Mouse (Mus musculus) embryonic stem cell, embryonic (primary cell): ENCODE measurements around the gene Ltb4r2.

ENCODE experiments used
- CTCF ChIA-PET, 4 experiments: fragments of 300-600 bp in 2 of 4; fragments of 350-600 bp in 2 of 4; sonication (Branson Sonifier 250); formaldehyde crosslinking; loops; one replicate each; lab custom pipeline; 2022; ENCODE audit warnings: inconsistent platforms in 2 of 4; lab: Charles Lee
- POLR2A ChIA-PET, 4 experiments: fragments of 300-600 bp in 2 of 4; fragments of 350-600 bp in 2 of 4; sonication (Branson Sonifier 250); formaldehyde crosslinking; loops; one replicate each; lab custom pipeline; 2022; ENCODE audit warnings: antibody characterized with exemption in 4 of 4, inconsistent platforms in 1 of 4; lab: Charles Lee

The Ltb4r2 gene

GRCm38 (mm10) chr14:55780736-55781135 is 19.5 kb downstream of the Ltb4r2 start:
- CTCF ChIA-PET: interaction anchor here in 2 of 4 experiments (0.8 to 2.3 kb wide), 24 partner anchors 8 to 534 kb away, joined by 3 to 14 read pairs (median 4); partner anchors contain the start of genes Ltb4r2 (in 2 of the 2), Mdp1 (in 1 of the 2) and Nfatc4 (in 1 of the 2)
- POLR2A ChIA-PET: interaction anchor here in 2 of 4 experiments (1.0 to 3.8 kb wide), 11 partner anchors 9 to 229 kb away, joined by 3 to 12 read pairs (median 3); partner anchors contain the start of genes Gmpr2 (in 1 of the 2), Nedd8 (in 1 of the 2) and Rabggta (in 1 of the 2)

DNA sequence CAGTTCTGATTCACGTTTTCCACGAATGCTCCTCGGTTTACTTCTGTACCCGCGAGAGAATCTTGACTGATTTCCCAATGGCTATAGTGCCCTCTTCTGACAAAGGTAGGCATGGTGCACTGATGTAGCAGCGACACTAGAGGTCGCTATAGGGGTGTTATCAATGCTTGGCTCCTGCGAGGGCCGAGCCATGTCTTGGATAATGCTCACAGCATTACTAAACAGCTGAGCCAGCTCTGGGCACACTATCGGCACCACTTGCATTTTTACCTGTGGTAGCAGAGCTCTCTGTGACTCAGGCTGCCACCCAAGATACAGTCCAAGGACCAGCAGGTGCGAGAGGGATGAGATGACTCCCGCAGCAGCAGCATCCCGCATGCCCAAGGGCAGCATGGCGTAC is 20.1 kb downstream of the Ltb4r2 start:
- ChIA-PET POLR2A (interaction anchor here in 2 of 4 experiments (0.9 to 3.8 kb wide), 12 partner anchors 10 to 230 kb away, joined by 3 to 12 read pairs (median 4); partner anchors contain the start of genes Gmpr2 (in 1 of the 2), Nedd8 (in 1 of the 2), Rabggta (in 1 of the 2) and Sdr39u1 (in 1 of the 2)), CTCF (interaction anchor here in 3 of 4 experiments (0.6 to 2.3 kb wide), 35 partner anchors 9 to 284 kb away, joined by 3 to 14 read pairs (median 3); partner anchors contain the start of genes Ltb4r2 (in 2 of the 3), Nfatc4 (in 1 of the 3), Psme2 (in 1 of the 3) and Rnf31 (in 1 of the 3))

- POLR2A ChIA-PET: interaction anchor here in 3 of 4 experiments (0.7 to 1.8 kb wide), 8 partner anchors 29 to 222 kb away, joined by 3 to 5 read pairs (median 4); partner anchors contain the start of genes A730061H03Rik (in 1 of the 3), Rabggta (in 1 of the 3) and Sdr39u1 (in 1 of the 3)
- CTCF ChIA-PET: interaction anchor here in 2 of 4 experiments (1.0 to 2.3 kb wide), 10 partner anchors 14 to 285 kb away, joined by 3 to 14 read pairs (median 4); partner anchors contain the start of gene Ltb4r2 (in 1 of the 2)
Measured at GRCm38 (mm10) chr14:55782361-55782960, 21.2 kb downstream of the Ltb4r2 start.

- POLR2A ChIA-PET: interaction anchor here in 2 of 4 experiments (0.5 to 1.8 kb wide), 8 partner anchors 52 to 1332 kb away, joined by 3 to 5 read pairs (median 3); partner anchors contain the start of genes A730061H03Rik (in 1 of the 2), Khnyn (in 1 of the 2), Rabggta (in 1 of the 2) and Thtpa (in 1 of the 2)
- CTCF ChIA-PET: interaction anchor here in 3 of 4 experiments (0.5 to 1.9 kb wide), 13 partner anchors 13 to 351 kb away, joined by 3 to 5 read pairs (median 3); partner anchors contain the start of genes A730061H03Rik (in 1 of the 3), Dhrs4 (in 1 of the 3), Gmpr2 (in 1 of the 3) and Nedd8 (in 1 of the 3)
Measured at GRCm38 (mm10) chr14:55783171-55783957, 22.1 kb downstream of the Ltb4r2 start.

- ChIA-PET POLR2A (interaction anchor here in 2 of 4 experiments (0.6 to 1.8 kb wide), 6 partner anchors 52 to 690 kb away, joined by 3 to 5 read pairs (median 3); partner anchors contain the start of genes A730061H03Rik (in 1 of the 2), Rabggta (in 1 of the 2) and Thtpa (in 1 of the 2)), CTCF (interaction anchor here in 3 of 4 experiments (0.8 to 1.9 kb wide), 12 partner anchors 13 to 287 kb away, joined by 3 to 5 read pairs (median 3); partner anchors contain the start of genes A730061H03Rik (in 1 of the 3), Gmpr2 (in 1 of the 3), Nedd8 (in 1 of the 3) and Nynrin (in 1 of the 3))
Measured at GRCm38 (mm10) chr14:55783958-55784235, 22.7 kb downstream of the Ltb4r2 start, which contains the start of gene Adcy4. TSS of gene Adcy4 (minus strand) at chr14:55784095.

DNA sequence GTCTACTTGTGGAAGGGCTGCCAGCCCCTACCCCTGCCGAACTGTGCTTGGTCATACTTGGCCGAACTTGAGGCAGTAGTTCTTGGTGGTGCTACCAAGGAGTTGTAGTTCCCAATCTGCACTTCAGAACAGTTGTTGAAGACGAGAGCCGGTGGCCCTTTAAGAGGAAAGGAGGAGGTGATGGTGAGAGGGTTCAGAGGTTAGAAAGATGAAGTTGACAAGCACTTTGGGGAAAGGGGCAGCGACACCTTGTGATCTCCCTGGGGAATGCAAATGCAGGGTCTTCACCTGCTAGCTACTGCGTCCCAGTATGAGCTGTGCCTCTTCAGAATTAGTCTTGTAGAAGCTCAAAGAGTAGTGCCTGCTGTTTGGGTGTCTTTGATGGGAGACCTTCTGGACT is 24.0 kb downstream of the Ltb4r2 start:
- POLR2A ChIA-PET: interaction anchor here in 2 of 4 experiments (0.6 to 2.3 kb wide), 6 partner anchors 17 to 344 kb away, joined by 3 to 7 read pairs (median 4); partner anchors contain the start of genes A730061H03Rik (in 1 of the 2) and Dcaf11 (in 1 of the 2)
- CTCF ChIA-PET: interaction anchor here in 3 of 4 experiments (0.6 to 1.3 kb wide), 8 partner anchors 38 to 926 kb away, joined by 3 to 6 read pairs (median 4); partner anchors contain the start of gene Tinf2 (in 1 of the 3)

GRCm38 (mm10) chr14:55787731-55788130 is 26.5 kb downstream of the Ltb4r2 start:
- ChIA-PET CTCF (interaction anchor here in 3 of 4 experiments (0.9 to 2.1 kb wide), 17 partner anchors 9 to 763 kb away, joined by 3 to 10 read pairs (median 4); partner anchors contain the start of genes Gmpr2 (in 1 of the 3) and Nedd8 (in 1 of the 3)), POLR2A (interaction anchor here (0.9 to 1.9 kb wide), 25 partner anchors 9 to 228 kb away, joined by 3 to 6 read pairs (median 4); partner anchors contain the start of genes Gmpr2 (in 2 of the 4), Ltb4r2 (in 2 of the 4), Nedd8 (in 2 of the 4) and Nfatc4 (in 2 of the 4))

- ChIA-PET POLR2A (interaction anchor here (0.6 to 1.9 kb wide), 27 partner anchors 9 to 228 kb away, joined by 3 to 6 read pairs (median 4); partner anchors contain the start of genes Gmpr2 (in 2 of the 4), Ltb4r2 (in 2 of the 4), Nedd8 (in 2 of the 4) and Nfatc4 (in 2 of the 4)), CTCF (interaction anchor here in 3 of 4 experiments (0.5 to 2.1 kb wide), 23 partner anchors 9 to 764 kb away, joined by 3 to 10 read pairs (median 3); partner anchors contain the start of genes Gmpr2 (in 1 of the 3), Nedd8 (in 1 of the 3), Nynrin (in 1 of the 3) and Tinf2 (in 1 of the 3))
Measured at GRCm38 (mm10) chr14:55788256-55789050, 27.2 kb downstream of the Ltb4r2 start, which contains the start of gene Ripk3. TSS of gene Ripk3 (minus strand) at chr14:55788865.

DNA sequence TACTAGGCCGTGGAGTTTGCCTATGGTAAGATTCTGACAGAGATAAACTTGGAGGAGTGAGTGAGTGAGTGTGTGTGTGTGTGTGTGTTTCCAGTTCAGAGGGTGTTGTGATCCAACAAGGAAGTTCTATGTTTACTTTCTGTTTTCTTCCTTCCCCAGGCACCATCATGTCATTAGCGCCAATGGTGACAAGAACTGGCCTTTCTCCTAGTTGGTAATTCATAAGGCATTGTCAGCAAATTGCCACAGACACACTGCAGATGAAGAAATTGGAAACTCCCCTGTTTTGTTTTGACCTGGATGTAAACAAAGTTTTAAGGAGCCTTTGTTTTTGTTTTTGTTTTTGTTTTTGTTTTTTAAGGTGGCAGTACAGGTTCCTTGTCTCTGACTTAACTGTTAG is 32.2 kb downstream of the Ltb4r2 start:
- POLR2A ChIA-PET: interaction anchor here in 1 of 4 experiments (1.4 kb wide), 1 partner anchor 113 kb away, joined by 3 read pairs; no protein-coding TSS in a partner anchor
- CTCF ChIA-PET: no interaction called here

DNA sequence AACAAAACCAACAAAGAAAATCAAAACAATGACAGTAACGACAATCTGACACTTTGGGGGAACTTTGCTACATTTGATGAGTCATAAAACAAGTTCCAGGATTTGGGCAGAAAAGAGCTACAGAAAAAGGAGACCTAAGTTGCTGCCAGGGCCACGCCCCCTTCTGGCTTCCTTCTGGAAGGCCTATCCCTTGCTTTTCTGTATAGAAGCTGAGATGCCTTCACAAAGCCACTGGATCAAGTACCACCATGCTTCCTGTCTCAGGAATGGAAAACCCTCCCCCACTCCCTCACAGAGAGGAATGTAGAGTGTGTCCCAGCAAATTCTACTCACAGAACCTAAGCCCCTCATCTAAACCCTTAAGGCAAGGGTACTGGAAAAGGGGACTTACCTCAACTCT is 32.7 kb downstream of the Ltb4r2 start:
- ChIA-PET POLR2A (interaction anchor here in 1 of 4 experiments (1.4 kb wide), 1 partner anchor 112 kb away, joined by 3 read pairs; no protein-coding TSS in a partner anchor), CTCF (no interaction called here)

- ChIA-PET CTCF (interaction anchor here in 1 of 4 experiments (0.9 to 1.0 kb wide), 2 partner anchors 14 to 25 kb away, joined by 3 to 4 read pairs; no protein-coding TSS in a partner anchor), POLR2A (interaction anchor here in 2 of 4 experiments (0.9 to 1.4 kb wide), 3 partner anchors 20 to 35 kb away, joined by 4 to 5 read pairs (median 5); no protein-coding TSS in a partner anchor)
Measured at GRCm38 (mm10) chr14:55795380-55796163, 34.3 kb downstream of the Ltb4r2 start.
